Mouse (Mus musculus): ENCODE measurements at regions not wholly inside any gene's neighbourhood (a gene's known extent, or its start where the extent isn't known, plus 50 kb on each side); places are given as distances from the start of the nearest gene placed in this dataset.
A peak's percentile ranks its signal among the peaks of the same experiment; 100 is the strongest.

DNA sequence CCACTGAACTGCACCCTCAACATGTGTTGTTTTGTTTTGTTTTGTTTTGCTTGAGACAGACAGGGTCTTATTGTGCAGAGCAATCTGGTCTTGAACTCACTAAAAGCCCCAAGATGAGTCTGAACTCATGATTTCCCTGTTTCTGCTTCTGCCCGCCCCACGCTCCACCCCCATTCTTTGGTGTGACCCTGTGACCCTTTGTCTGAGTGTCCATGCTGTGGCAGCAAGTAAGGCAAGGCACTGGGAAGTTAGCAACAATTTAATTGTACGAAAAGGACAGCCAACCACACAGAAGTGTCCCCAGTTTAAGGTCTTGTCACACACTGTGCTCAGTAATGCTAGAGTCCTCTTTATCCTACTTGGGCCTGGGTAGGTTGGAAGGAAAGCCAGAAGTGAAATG is 213.6 kb upstream of the Hes1 start:
- H3K4me3 ChIP-seq (ENCODE audit: low read depth, low read length): no peak overlapping the region
- H3K9me3 ChIP-seq (ENCODE audit: low read length): no peaks in the 10 kb centered on the region
- TF ChIP-seq CTCF (IDR thresholded peaks at IDR 0.05): no peak
- TF ChIP-seq EP300 (IDR thresholded peaks at IDR 0.05): no peak
- DNase-seq (ENCODE audit: low spot score) (no peak), ATAC-seq (no peak)
- WGBS: 81% methylated on average over 3 of the region's 3 CpGs
- H3K9ac ChIP-seq (replicated peaks; ENCODE audit: low read depth): no peak overlapping the region
- no peaks in the 10 kb centered on the region for H3K27me3 ChIP-seq (replicated peaks; ENCODE audit: insufficient read depth, low read length)
- no peaks in the 10 kb centered on the region for H3K36me3 ChIP-seq (ENCODE audit: insufficient read depth, low read length)
- no peak overlapping the region for H3K4me2 ChIP-seq (replicated peaks; ENCODE audit: low read depth, low read length)
- no peak overlapping the region for H3K27ac ChIP-seq (ENCODE audit: low read length)
- no peaks in the 10 kb centered on the region for H3K4me1 ChIP-seq (ENCODE audit: insufficient read depth, low read depth, low read length)

DNA sequence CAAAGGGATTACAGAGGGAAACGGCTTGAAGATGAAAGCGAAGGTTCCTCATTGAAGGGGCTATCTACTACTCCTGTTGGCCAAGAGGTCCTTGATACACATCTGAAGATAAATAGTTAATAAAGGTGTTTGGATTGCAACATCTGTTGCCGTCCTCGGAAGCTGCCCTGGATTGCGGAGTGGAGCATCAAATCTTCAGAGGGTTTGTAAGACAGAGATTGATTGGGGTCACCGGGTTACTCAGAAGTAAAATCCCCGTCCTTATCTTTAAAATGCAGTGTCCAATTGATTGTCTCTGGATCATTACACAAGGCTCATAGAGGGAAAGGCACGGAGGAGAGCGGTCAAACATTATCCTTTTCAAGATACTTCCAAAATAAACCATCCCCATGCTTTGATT is 212.4 kb upstream of the Hes1 start:
- 28% methylated on average over 9 of the region's 9 CpGs for WGBS
- DNase-seq (ENCODE audit: low spot score): no peak
- no peaks in the 10 kb centered on the region for H3K9me3 ChIP-seq (ENCODE audit: low read length)

GRCm38 (mm10) chr16:29854805-29855565 is 209.2 kb upstream of the Hes1 start:
- WGBS: 71% methylated on average over 9 of the region's 9 CpGs
- Histone ChIP-seq H3K4me3 (ENCODE audit: low read depth, low read length) (no peak overlapping the region), H3K27me3 (replicated peaks; ENCODE audit: insufficient read depth, low read length) (no peaks in the 10 kb centered on the region), H3K4me2 (replicated peaks; ENCODE audit: low read depth, low read length) (no peak overlapping the region), H3K36me3 (ENCODE audit: insufficient read depth, low read length) (no peaks in the 10 kb centered on the region), H3K9me3 (ENCODE audit: low read length) (no peaks in the 10 kb centered on the region), H3K9ac (replicated peaks; ENCODE audit: low read depth) (no peak overlapping the region), H3K4me1 (ENCODE audit: insufficient read depth, low read depth, low read length) (no peaks in the 10 kb centered on the region), H3K27ac (ENCODE audit: low read length) (no peak overlapping the region)
- DNase-seq (ENCODE audit: low spot score) (peak; percentile 32), ATAC-seq (no peak)
- peak; percentile 53 for TF ChIP-seq CTCF (IDR thresholded peaks at IDR 0.05)
- TF ChIP-seq EP300 (IDR thresholded peaks at IDR 0.05): no peak

More for the DNA sequence above, 212.4 kb upstream of the Hes1 start:
- Histone ChIP-seq H3K27me3 (replicated peaks; ENCODE audit: insufficient read depth, low read length) (no peaks in the 10 kb centered on the region), H3K9ac (replicated peaks; ENCODE audit: low read depth) (no peak overlapping the region), H3K4me3 (ENCODE audit: low read depth, low read length) (no peak overlapping the region), H3K27ac (ENCODE audit: low read length) (no peak overlapping the region), H3K4me1 (ENCODE audit: insufficient read depth, low read depth, low read length) (no peaks in the 10 kb centered on the region), H3K36me3 (ENCODE audit: insufficient read depth, low read length) (no peaks in the 10 kb centered on the region), H3K4me2 (replicated peaks; ENCODE audit: low read depth, low read length) (no peak overlapping the region)
- no peak for ATAC-seq
- TF ChIP-seq EP300 (IDR thresholded peaks at IDR 0.05) (no peak), CTCF (IDR thresholded peaks at IDR 0.05) (no peak)

DNA sequence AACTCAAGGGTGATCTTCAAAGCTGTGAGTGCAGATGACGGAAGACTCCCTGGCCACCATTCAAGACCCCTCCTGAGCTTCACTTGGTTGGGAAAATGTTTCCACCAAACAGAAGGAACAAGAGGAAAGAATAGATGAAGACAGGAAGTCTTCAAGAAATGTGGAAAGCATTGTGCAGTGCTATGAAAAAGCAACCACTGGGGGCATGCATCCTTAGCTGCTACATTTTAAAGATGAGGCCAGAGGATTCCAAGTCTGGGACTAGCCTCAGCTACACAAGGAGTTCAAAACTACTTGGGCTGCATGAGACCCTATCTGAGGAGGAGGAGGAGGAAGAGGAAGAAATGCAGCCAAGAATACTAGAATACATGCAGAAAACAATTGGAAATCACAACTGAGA is 207.6 kb upstream of the Hes1 start:
- H3K27ac ChIP-seq (ENCODE audit: low read length): no peak overlapping the region
- no peaks in the 10 kb centered on the region for H3K27me3 ChIP-seq (replicated peaks; ENCODE audit: insufficient read depth, low read length)
- H3K36me3 ChIP-seq (ENCODE audit: insufficient read depth, low read length): no peaks in the 10 kb centered on the region
- H3K9me3 ChIP-seq (ENCODE audit: low read length): no peaks in the 10 kb centered on the region
- H3K4me3 ChIP-seq (ENCODE audit: low read depth, low read length): no peak overlapping the region
- no peak overlapping the region for H3K4me2 ChIP-seq (replicated peaks; ENCODE audit: low read depth, low read length)
- TF ChIP-seq CTCF (IDR thresholded peaks at IDR 0.05): peak; percentile 56
- TF ChIP-seq EP300 (IDR thresholded peaks at IDR 0.05): no peak
- no peak overlapping the region for H3K9ac ChIP-seq (replicated peaks; ENCODE audit: low read depth)
- ATAC-seq (no peak), DNase-seq (ENCODE audit: low spot score) (no peak)
- no peaks in the 10 kb centered on the region for H3K4me1 ChIP-seq (ENCODE audit: insufficient read depth, low read depth, low read length)
- 91% methylated on average over 1 of the region's 1 CpGs for WGBS

- ATAC-seq (no peak), DNase-seq (ENCODE audit: low spot score) (no peak)
- WGBS: 62% methylated on average over 5 of the region's 5 CpGs
- Histone ChIP-seq H3K4me1 (ENCODE audit: insufficient read depth, low read depth, low read length) (no peaks in the 10 kb centered on the region), H3K4me3 (ENCODE audit: low read depth, low read length) (no peak overlapping the region), H3K27me3 (replicated peaks; ENCODE audit: insufficient read depth, low read length) (no peaks in the 10 kb centered on the region), H3K36me3 (ENCODE audit: insufficient read depth, low read length) (no peaks in the 10 kb centered on the region), H3K4me2 (replicated peaks; ENCODE audit: low read depth, low read length) (no peak overlapping the region), H3K9me3 (ENCODE audit: low read length) (no peaks in the 10 kb centered on the region), H3K27ac (ENCODE audit: low read length) (no peak overlapping the region), H3K9ac (replicated peaks; ENCODE audit: low read depth) (no peak overlapping the region)
- TF ChIP-seq EP300 (IDR thresholded peaks at IDR 0.05) (no peak), CTCF (IDR thresholded peaks at IDR 0.05) (no peak)
These were observed 205.5 kb upstream of the Hes1 start for GRCm38 (mm10) chr16:29858645-29859044.

DNA sequence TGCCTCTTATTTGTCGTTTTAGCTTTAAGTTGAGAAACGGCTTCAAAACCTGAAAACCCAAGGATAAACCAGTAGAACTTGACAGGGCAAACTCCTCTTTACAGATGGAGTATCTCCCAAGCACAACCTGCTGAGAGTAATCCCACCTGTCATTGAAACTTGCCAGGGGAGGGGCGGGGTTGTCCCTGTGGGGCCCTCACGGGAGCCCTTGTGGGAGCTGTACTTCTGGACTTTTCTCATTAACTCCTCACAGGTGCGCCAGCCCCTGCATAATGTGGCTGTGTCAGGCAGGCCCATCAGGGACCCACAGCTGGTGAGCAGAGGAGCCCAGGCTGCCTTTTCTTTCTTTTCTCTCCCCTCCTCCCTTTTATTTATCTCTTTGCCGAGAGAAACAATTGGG is 203.9 kb upstream of the Hes1 start:
- WGBS: 55% methylated on average over 6 of the region's 6 CpGs
- ATAC-seq (no peak), DNase-seq (ENCODE audit: low spot score) (no peak)
- Histone ChIP-seq H3K4me3 (ENCODE audit: low read depth, low read length) (no peak overlapping the region), H3K27ac (ENCODE audit: low read length) (no peak overlapping the region), H3K4me2 (replicated peaks; ENCODE audit: low read depth, low read length) (no peak overlapping the region), H3K4me1 (ENCODE audit: insufficient read depth, low read depth, low read length) (no peaks in the 10 kb centered on the region), H3K27me3 (replicated peaks; ENCODE audit: insufficient read depth, low read length) (no peaks in the 10 kb centered on the region), H3K9ac (replicated peaks; ENCODE audit: low read depth) (no peak overlapping the region), H3K9me3 (ENCODE audit: low read length) (no peaks in the 10 kb centered on the region), H3K36me3 (ENCODE audit: insufficient read depth, low read length) (no peaks in the 10 kb centered on the region)
- TF ChIP-seq EP300 (IDR thresholded peaks at IDR 0.05) (no peak), CTCF (IDR thresholded peaks at IDR 0.05) (no peak)
